Mouse (Mus musculus) kidney, postnatal 4 days (tissue): ENCODE data around the gene Slc5a4b.

ENCODE experiments used
- DNase-seq, 2 experiments: peaks; one replicate each; pipeline ENCODE4 v3.0.0; 2021; ENCODE audit warnings: mixed read lengths in 2 of 2

Slc5a4b gene

GRCm38 (mm10) chr10:76035277-76035676, 75.5 kb downstream of the Slc5a4b start:
- DNase-seq, result no peak

- DNase-seq, result no peak
Observed at GRCm38 (mm10) chr10:76034001-76034600, 76.7 kb downstream of the Slc5a4b start.

GRCm38 (mm10) chr10:76033119-76033455, 77.7 kb downstream of the Slc5a4b start:
- no peak for DNase-seq

- DNase-seq, result peak; percentile 97 to 98
Observed at GRCm38 (mm10) chr10:76032402-76033118, 78.2 kb downstream of the Slc5a4b start, which contains the start of gene Zfp280b. Gene Zfp280b, plus strand, starts transcription at chr10:76032650.

GRCm38 (mm10) chr10:76031511-76032401, 79.0 kb downstream of the Slc5a4b start:
- no peak for DNase-seq

GRCm38 (mm10) chr10:76030496-76030895, 80.3 kb downstream of the Slc5a4b start:
- DNase-seq, result no peak

GRCm38 (mm10) chr10:76029276-76029675, 81.5 kb downstream of the Slc5a4b start:
- DNase-seq, result peak in 1 of 2 experiments; percentile 30

GRCm38 (mm10) chr10:76028396-76028795, 82.4 kb downstream of the Slc5a4b start:
- DNase-seq, result no peak

- no peak for DNase-seq
Observed at GRCm38 (mm10) chr10:76028016-76028366, 82.8 kb downstream of the Slc5a4b start.

- peak in 1 of 2 experiments; percentile 27 for DNase-seq
Observed at GRCm38 (mm10) chr10:76027127-76028015, 83.4 kb downstream of the Slc5a4b start.

GRCm38 (mm10) chr10:76025470-76026190, 85.1 kb downstream of the Slc5a4b start:
- no peak for DNase-seq

- no peak for DNase-seq
Observed at GRCm38 (mm10) chr10:76023921-76024320, 86.8 kb downstream of the Slc5a4b start.

GRCm38 (mm10) chr10:76021728-76022127, 89.0 kb downstream of the Slc5a4b start:
- no peak for DNase-seq

- no peak for DNase-seq
Observed at GRCm38 (mm10) chr10:76016886-76017285, 93.9 kb downstream of the Slc5a4b start.

- no peak for DNase-seq
Observed at GRCm38 (mm10) chr10:76012922-76013321, 97.8 kb downstream of the Slc5a4b start.

- DNase-seq, result no peak
Observed at GRCm38 (mm10) chr10:76009812-76010211, 100.9 kb downstream of the Slc5a4b start.
